Mouse (Mus musculus): Measurements from ENCODE around the gene Rnf34.

The Rnf34 gene

GRCm38 (mm10) chr5:122873573-122873972, 23.7 kb downstream of the Rnf34 start:
- in situ Hi-C loops (cut with MseI, MboI) = no loop called here

GRCm38 (mm10) chr5:122874359-122874758, 24.5 kb downstream of the Rnf34 start:
- in situ Hi-C loops (cut with MseI, MboI) = no loop called here

- in situ Hi-C loops (cut with MseI, MboI) = no loop called here
These were observed 26.8 kb downstream of the Rnf34 start for GRCm38 (mm10) chr5:122876671-122877070.

DNA sequence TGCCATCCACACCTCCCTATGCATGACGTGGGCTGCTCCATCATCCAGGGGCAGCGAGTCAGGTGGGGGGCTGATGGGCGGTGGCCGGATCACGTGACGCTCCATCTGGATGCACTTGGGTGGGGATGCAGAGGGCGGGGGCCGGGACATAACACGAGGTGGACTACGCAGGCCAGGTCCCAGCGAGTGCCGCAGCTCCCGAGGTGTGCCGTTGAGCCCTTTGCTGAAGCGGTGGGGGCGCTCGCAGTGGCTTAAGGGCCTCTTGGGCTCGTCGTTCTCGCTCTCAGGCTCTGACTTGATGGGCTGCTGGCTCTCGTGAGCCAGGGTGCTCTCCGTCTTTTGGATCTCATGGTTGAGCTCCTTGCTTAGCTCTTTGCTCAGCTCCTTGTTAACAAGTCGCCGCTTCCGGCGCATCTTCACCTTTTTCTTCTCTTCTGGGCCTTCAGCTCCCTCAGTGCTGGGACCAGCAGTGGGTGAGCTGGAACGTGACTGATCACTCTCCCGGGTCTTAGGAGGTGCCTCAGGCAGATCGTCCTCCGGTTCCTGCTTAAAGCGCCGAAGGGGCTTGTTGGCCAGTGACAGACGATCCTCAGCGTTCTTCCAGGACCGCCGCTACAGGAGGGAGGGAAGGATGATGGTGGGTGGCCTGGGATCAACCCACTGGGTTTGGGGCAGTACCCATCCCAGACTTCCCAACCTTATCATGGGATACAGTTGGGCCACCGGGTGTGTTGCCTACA, 30.6 kb downstream of the Rnf34 start:
- in situ Hi-C loops (cut with MseI, MboI) = no loop called here

DNA sequence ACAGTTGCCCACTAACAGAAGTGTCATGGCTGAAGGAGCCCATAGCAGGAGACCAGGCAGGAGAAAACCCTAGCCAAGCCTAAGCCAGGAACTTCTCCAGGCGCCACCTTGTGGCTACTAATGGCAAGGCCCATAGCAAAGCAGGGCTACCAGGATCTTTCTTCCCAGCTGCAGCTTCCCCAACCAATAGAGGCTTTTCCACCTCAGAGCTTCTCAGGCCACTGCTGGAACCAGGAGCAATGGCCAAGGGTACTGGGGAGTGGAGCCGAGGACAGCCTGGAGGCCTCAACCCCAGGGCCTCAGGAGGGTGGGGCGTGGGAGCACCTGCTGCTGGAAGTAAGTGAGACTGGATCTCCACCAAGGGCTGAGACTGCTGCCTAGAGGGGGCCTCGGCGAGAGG, 31.5 kb downstream of the Rnf34 start:
- in situ Hi-C loops (cut with MseI, MboI) = no loop called here

GRCm38 (mm10) chr5:122882256-122883050, 32.6 kb downstream of the Rnf34 start:
- in situ Hi-C loops (cut with MseI, MboI) = no loop called here

DNA sequence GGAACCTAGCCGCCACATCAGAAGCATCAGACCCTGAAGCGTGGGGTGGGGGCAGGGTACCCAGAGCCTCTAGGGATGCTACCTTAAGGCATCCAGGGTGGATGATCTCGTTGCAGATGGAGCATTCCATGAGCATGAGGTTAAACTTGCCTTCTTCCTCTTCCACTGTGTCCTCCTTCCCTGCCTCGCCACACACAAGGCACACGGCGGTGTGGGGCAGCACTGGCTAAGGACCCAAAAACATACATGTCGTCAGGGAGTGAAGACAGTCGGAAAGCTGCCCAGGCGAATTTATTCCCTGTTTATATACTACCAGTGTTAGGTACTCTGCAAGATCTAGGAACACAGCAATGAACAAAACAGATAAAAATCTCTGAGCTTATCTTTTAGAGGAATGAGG, 33.4 kb downstream of the Rnf34 start:
- in situ Hi-C loops (cut with MseI, MboI) = no loop called here

DNA sequence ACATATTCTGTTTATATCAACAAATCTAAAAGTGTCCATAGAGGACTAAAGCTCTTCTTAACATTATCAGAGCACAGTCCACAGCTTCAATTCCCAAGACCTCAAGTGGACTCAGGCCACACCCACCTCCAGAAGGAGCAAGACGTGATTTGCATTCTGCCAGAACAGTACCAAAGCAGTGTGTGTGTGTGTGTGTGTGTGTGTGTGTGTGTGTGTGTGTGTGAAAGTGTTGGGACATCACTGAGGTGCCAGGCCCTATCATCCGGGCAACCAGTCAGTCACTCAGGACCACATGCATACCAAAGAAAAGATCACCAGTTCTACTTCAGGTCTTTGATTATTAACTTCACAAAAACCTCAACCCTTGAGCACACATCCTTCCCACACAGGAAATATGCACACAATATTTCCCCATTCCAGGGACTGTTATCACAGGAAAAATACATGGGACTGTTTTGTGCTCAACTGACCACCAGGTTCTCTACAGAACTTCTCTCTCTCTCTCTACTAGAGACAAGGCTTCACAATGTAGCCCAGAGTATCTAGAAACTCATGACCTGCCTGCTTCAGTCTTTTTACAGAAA, 33.9 kb downstream of the Rnf34 start:
- in situ Hi-C loops (cut with MseI, MboI) = no loop called here

DNA sequence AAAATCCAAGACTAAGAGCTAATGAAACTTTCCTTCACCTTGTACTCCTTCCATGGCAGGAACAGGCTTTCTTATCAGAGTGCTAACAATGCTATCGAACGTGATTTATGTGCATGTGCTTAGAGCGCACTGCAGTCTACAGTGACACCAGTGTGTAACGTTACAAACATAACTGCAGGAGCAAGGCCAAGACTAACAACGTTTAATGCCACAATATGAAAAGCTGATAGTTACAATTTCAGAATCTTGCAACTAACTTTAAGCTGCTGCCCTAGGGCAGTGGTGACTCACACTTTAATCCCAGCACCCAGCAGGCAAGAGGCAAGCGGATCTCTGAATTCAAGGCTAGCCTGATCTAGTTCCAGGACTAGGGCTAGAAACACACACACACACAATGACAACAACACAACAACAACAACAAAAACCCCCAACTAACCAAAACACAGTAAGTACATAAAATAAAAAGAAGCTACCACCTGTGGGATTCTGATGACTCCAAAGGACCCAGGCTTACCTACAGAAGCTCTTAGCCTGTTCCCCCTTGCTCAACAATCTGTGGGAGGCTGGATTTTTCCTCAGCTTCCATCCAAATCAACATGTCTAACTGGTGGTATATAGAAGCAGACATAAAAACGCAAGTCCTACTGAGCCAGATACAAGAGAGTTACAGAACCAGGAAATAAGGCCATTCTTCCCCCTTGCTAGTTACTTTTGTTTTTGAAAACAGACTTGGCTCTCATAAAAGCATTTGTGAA, 34.9 kb downstream of the Rnf34 start:
- in situ Hi-C loops (cut with MseI, MboI) = no loop called here

DNA sequence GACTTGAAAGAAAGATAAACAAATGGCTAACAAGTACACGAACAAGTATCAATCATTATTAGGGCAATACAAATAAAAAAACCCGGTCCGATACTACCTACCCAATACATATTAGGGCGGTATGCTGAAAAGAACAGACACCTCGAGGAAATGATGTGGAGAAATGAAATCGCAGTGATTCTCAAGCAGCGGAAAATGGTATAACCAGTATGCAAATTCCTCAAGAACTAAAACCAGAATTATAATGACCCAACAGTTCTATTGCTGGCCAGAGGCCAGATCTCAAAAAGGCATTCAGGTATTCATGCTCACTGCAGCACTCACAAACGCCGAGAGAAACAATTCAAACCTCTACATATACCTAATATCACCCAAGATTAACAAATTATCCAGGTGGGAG, 37.2 kb downstream of the Rnf34 start:
- in situ Hi-C loops (cut with MseI, MboI) = no loop called here

GRCm38 (mm10) chr5:122887926-122888611, 38.2 kb downstream of the Rnf34 start:
- in situ Hi-C loops (cut with MseI, MboI) = no loop called here

GRCm38 (mm10) chr5:122888612-122889214, 38.9 kb downstream of the Rnf34 start:
- in situ Hi-C loops (cut with MseI, MboI) = no loop called here

GRCm38 (mm10) chr5:122890396-122890795, 40.5 kb downstream of the Rnf34 start:
- in situ Hi-C loops (cut with MseI, MboI) = no loop called here

- in situ Hi-C loops (cut with MseI, MboI) = no loop called here
These were observed 43.4 kb downstream of the Rnf34 start for GRCm38 (mm10) chr5:122893270-122893669.

GRCm38 (mm10) chr5:122894007-122894637, 44.3 kb downstream of the Rnf34 start:
- in situ Hi-C loops (cut with MseI, MboI) = no loop called here

GRCm38 (mm10) chr5:122894821-122895220, 45.0 kb downstream of the Rnf34 start:
- in situ Hi-C loops (cut with MseI, MboI) = no loop called here

DNA sequence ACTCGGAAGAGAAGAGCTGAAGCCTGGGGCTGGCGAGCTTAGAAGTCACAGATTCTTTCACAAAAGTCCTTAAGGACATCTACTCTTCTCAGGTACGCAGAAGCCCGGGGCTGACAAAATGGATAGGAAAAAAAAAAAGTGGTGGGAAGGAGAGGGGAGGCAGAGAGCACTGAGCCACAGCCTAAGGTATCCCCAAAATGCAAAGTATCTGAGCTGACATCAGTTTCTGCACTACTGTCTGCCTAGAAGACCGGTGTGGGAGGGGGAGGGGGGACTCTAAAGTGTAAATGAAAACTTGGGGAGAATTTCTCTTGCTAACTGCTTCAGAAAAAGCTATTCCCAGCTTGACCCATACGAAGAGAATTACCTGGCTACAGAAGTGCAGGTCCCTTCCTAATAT, 48.3 kb downstream of the Rnf34 start:
- in situ Hi-C loops (cut with MseI, MboI) = no loop called here

- in situ Hi-C loops (cut with MseI, MboI) = no loop called here
These were observed 49.3 kb downstream of the Rnf34 start for GRCm38 (mm10) chr5:122898963-122899776.

- in situ Hi-C loops (cut with MseI, MboI) = no loop called here
These were observed 50.1 kb downstream of the Rnf34 start for GRCm38 (mm10) chr5:122899777-122900557.

Data from mouse trophoblast stem cell (cell line).